Mouse (Mus musculus) ovary, adult 18-20 months (tissue): ENCODE measurements around the gene Fam183b.
"Not testable (repeated sequence)": the region's sequence is repeated elsewhere in the genome, so short reads cannot be mapped to it uniquely, and the experiment has no call there.

ENCODE experiments used
- DNase-seq: peaks from one replicate; pipeline ENCODE4 v3.0.0; 2022; ENCODE audit warnings: low spot score, mixed read lengths

Fam183b gene

GRCm38 (mm10) chr11:58801558-58802228 is at the start of gene Fam183b:
TSS of gene Fam183b (minus strand) at chr11:58801960.
- DNase-seq, result peak; percentile 26

GRCm38 (mm10) chr11:58849731-58850130 is 48.0 kb upstream of the Fam183b start:
- no peak for DNase-seq

GRCm38 (mm10) chr11:58847636-58848035 is 45.9 kb upstream of the Fam183b start:
- no peak for DNase-seq

GRCm38 (mm10) chr11:58846919-58847461 is 45.2 kb upstream of the Fam183b start, which contains the start of gene Gm12258:
TSS of gene Gm12258 (plus strand) at chr11:58847158.
- DNase-seq, result peak; percentile 85

GRCm38 (mm10) chr11:58838951-58839350 is 37.2 kb upstream of the Fam183b start, which contains the start of gene Olfr311:
TSS of gene Olfr311 (plus strand) at chr11:58839251.
- DNase-seq, result not testable (repeated sequence)

- DNase-seq, result not testable (repeated sequence)
These were observed 30.8 kb upstream of the Fam183b start for GRCm38 (mm10) chr11:58832541-58832940.

GRCm38 (mm10) chr11:58829764-58830163 is 28.0 kb upstream of the Fam183b start:
- no peak for DNase-seq

GRCm38 (mm10) chr11:58828937-58829336 is 27.2 kb upstream of the Fam183b start, which contains the start of gene Olfr312:
TSS of gene Olfr312 (plus strand) at chr11:58829237.
- not testable (repeated sequence) for DNase-seq

- DNase-seq, result no peak
These were observed 13.9 kb upstream of the Fam183b start for GRCm38 (mm10) chr11:58815676-58816075.

- not testable (repeated sequence) for DNase-seq
These were observed 12.9 kb upstream of the Fam183b start, which contains the start of gene Olfr313 for GRCm38 (mm10) chr11:58814700-58815099. TSS of gene Olfr313 (plus strand) at chr11:58815000.

GRCm38 (mm10) chr11:58812001-58812400 is 10.2 kb upstream of the Fam183b start:
- no peak for DNase-seq

- DNase-seq, result no peak
These were observed 2.6 kb upstream of the Fam183b start for GRCm38 (mm10) chr11:58804393-58804792.

- no peak for DNase-seq
These were observed 2.1 kb upstream of the Fam183b start for GRCm38 (mm10) chr11:58803871-58804270.

- no peak for DNase-seq
These were observed 2.0 kb downstream of the Fam183b start for GRCm38 (mm10) chr11:58799747-58800146.

- DNase-seq, result no peak
These were observed 4.9 kb downstream of the Fam183b start for GRCm38 (mm10) chr11:58796850-58797249.

- no peak for DNase-seq
These were observed 5.9 kb downstream of the Fam183b start for GRCm38 (mm10) chr11:58795856-58796255.

- DNase-seq, result no peak
These were observed 11.1 kb downstream of the Fam183b start for GRCm38 (mm10) chr11:58790646-58791045.

- no peak for DNase-seq
These were observed 11.7 kb downstream of the Fam183b start for GRCm38 (mm10) chr11:58790053-58790452.

- no peak for DNase-seq
These were observed 12.2 kb downstream of the Fam183b start for GRCm38 (mm10) chr11:58789532-58789931.

GRCm38 (mm10) chr11:58788346-58788745 is 13.4 kb downstream of the Fam183b start:
- DNase-seq, result no peak

GRCm38 (mm10) chr11:58787651-58788050 is 14.1 kb downstream of the Fam183b start:
- DNase-seq, result no peak

- DNase-seq, result no peak
These were observed 17.6 kb downstream of the Fam183b start for GRCm38 (mm10) chr11:58784182-58784581.

- no peak for DNase-seq
These were observed 19.2 kb downstream of the Fam183b start, which contains the start of gene Olfr314 for GRCm38 (mm10) chr11:58782480-58783089. TSS of gene Olfr314 (plus strand) at chr11:58782952.
